Mouse (Mus musculus) heart, adult 2 months (tissue): ENCODE data around the gene Ptar1.

Source experiments
- CTCF ChIP-seq: fragments of 200-600 bp; IDR thresholded peaks from 2 replicates; pipeline ENCODE4 v1.8.1; 2022; ENCODE audit warnings: antibody characterized with exemption, mild to moderate bottlenecking, moderate library complexity
- EP300 ChIP-seq: fragments of 200-500 bp; IDR thresholded peaks from 2 replicates; pipeline ENCODE4 v1.6.1; 2011; ENCODE audit warnings: low read depth, low read length, control low read depth; ENCODE audit not compliant: insufficient read depth
- POLR2A ChIP-seq: fragments of 200-500 bp; IDR thresholded peaks from 2 replicates; pipeline ENCODE4 v1.6.1; 2011; ENCODE audit warnings: mild to moderate bottlenecking, low read depth, low read length, control low read depth; ENCODE audit not compliant: insufficient read depth

DNA sequence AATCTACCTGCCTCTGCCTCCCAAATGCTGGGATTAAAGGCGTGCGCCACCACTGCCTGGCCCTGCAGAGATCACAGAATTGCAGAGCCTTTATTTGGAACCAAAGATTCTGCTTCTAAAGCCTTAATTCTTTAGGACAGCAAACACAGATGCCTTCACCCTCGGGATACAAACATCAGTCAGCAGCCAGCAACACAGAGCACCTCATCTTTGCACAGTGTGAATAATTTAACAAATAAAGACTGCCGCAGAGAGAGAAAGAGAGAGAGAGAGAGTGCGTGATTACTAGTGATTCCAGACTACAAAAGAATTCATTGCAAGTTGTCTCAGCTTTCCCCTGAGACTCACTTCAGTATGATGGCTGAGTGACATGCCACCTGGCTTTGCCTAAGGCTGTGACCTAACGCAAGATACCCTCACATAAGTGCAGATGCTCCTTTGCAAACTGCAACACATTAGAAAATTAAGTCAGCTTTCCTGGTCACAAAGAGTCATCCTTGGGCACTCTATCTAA, 19.0 kb upstream of the Ptar1 start:
- TF ChIP-seq CTCF, result no peak
- no peak for TF ChIP-seq POLR2A
- TF ChIP-seq EP300, result no peak
